Mouse (Mus musculus): ENCODE results near the gene Crtc2. TPM values are rescaled to one million over a fixed set of nuclear protein-coding genes. Genes with fewer than 3 reads are reported as not detected.

Crtc2 gene
- not detected in 2 replicates for polyA plus RNA-seq (2012; ENCODE audit: insufficient read depth, insufficient read length, low replicate concordance, missing spikeins)

GRCm38 (mm10) chr3:90253653-90254418 lies at the start of gene Crtc2:
Gene Crtc2, plus strand, starts transcription at chr3:90254163.
- TF ChIP-seq CTCF (IDR thresholded peaks at IDR 0.05; ENCODE audit: insufficient read depth, low read depth, low read length) (no peak), POLR2A (IDR thresholded peaks at IDR 0.05; ENCODE audit: insufficient read depth, low read depth, low read length) (peak; percentile 87)
- WGBS: under 1% methylated on average over 40 of the region's 40 CpGs
- H3K4me3 ChIP-seq (ENCODE audit: insufficient read depth, low read depth, low read length): peak within 1 kb of the TSS; percentile 93
- H3K4me1 ChIP-seq (ENCODE audit: control insufficient read depth, insufficient read depth, low read length): peaks cover 8% of the 10 kb centered on the region
- H3K27ac ChIP-seq (ENCODE audit: insufficient read depth, low read depth, low read length): peak within 1 kb of the TSS; percentile 70

- WGBS: 96% methylated on average over 2 of the region's 2 CpGs
- Histone ChIP-seq H3K27ac (ENCODE audit: insufficient read depth, low read depth, low read length) (no peak overlapping the region), H3K4me1 (ENCODE audit: control insufficient read depth, insufficient read depth, low read length) (no peaks in the 10 kb centered on the region), H3K4me3 (ENCODE audit: insufficient read depth, low read depth, low read length) (no peak overlapping the region)
- TF ChIP-seq POLR2A (IDR thresholded peaks at IDR 0.05; ENCODE audit: insufficient read depth, low read depth, low read length) (no peak), CTCF (IDR thresholded peaks at IDR 0.05; ENCODE audit: insufficient read depth, low read depth, low read length) (no peak)
Observed at GRCm38 (mm10) chr3:90204582-90204981, 49.4 kb upstream of the Crtc2 start.

- TF ChIP-seq POLR2A (IDR thresholded peaks at IDR 0.05; ENCODE audit: insufficient read depth, low read depth, low read length) (no peak), CTCF (IDR thresholded peaks at IDR 0.05; ENCODE audit: insufficient read depth, low read depth, low read length) (no peak)
- Histone ChIP-seq H3K4me1 (ENCODE audit: control insufficient read depth, insufficient read depth, low read length) (0 out of 2 replicates have a peak, but pooled peaks cover 3% of the 10 kb centered on the region), H3K4me3 (ENCODE audit: insufficient read depth, low read depth, low read length) (no peak overlapping the region), H3K27ac (ENCODE audit: insufficient read depth, low read depth, low read length) (no peak overlapping the region)
- 84% methylated on average over 2 of the region's 2 CpGs for WGBS
Observed at GRCm38 (mm10) chr3:90208662-90209061, 45.3 kb upstream of the Crtc2 start.

GRCm38 (mm10) chr3:90209908-90210566 lies 43.9 kb upstream of the Crtc2 start:
- Histone ChIP-seq H3K27ac (ENCODE audit: insufficient read depth, low read depth, low read length) (no peak overlapping the region), H3K4me1 (ENCODE audit: control insufficient read depth, insufficient read depth, low read length) (0 out of 2 replicates have a peak, but pooled peaks cover 3% of the 10 kb centered on the region), H3K4me3 (ENCODE audit: insufficient read depth, low read depth, low read length) (no peak overlapping the region)
- TF ChIP-seq CTCF (IDR thresholded peaks at IDR 0.05; ENCODE audit: insufficient read depth, low read depth, low read length) (no peak), POLR2A (IDR thresholded peaks at IDR 0.05; ENCODE audit: insufficient read depth, low read depth, low read length) (no peak)
- 93% methylated on average over 5 of the region's 5 CpGs for WGBS

GRCm38 (mm10) chr3:90211475-90212398 lies 42.2 kb upstream of the Crtc2 start:
- H3K4me3 ChIP-seq (ENCODE audit: insufficient read depth, low read depth, low read length): no peak overlapping the region
- no peak for TF ChIP-seq POLR2A (IDR thresholded peaks at IDR 0.05; ENCODE audit: insufficient read depth, low read depth, low read length)
- no peak for TF ChIP-seq CTCF (IDR thresholded peaks at IDR 0.05; ENCODE audit: insufficient read depth, low read depth, low read length)
- 0 out of 2 replicates have a peak, but pooled peaks cover 3% of the 10 kb centered on the region for H3K4me1 ChIP-seq (ENCODE audit: control insufficient read depth, insufficient read depth, low read length)
- H3K27ac ChIP-seq (ENCODE audit: insufficient read depth, low read depth, low read length): no peak overlapping the region
- 73% methylated on average over 13 of the region's 13 CpGs for WGBS

- H3K4me3 ChIP-seq (ENCODE audit: insufficient read depth, low read depth, low read length): peak overlapping the region; percentile 78
- 0 out of 2 replicates have a peak, but pooled peaks cover 3% of the 10 kb centered on the region for H3K4me1 ChIP-seq (ENCODE audit: control insufficient read depth, insufficient read depth, low read length)
- TF ChIP-seq POLR2A (IDR thresholded peaks at IDR 0.05; ENCODE audit: insufficient read depth, low read depth, low read length): no peak
- TF ChIP-seq CTCF (IDR thresholded peaks at IDR 0.05; ENCODE audit: insufficient read depth, low read depth, low read length): no peak
- WGBS: 11% methylated on average over 5 of the region's 5 CpGs
- no peak overlapping the region for H3K27ac ChIP-seq (ENCODE audit: insufficient read depth, low read depth, low read length)
Observed at GRCm38 (mm10) chr3:90212723-90213122, 41.2 kb upstream of the Crtc2 start.

- WGBS: under 1% methylated on average over 42 of the region's 42 CpGs
Observed at GRCm38 (mm10) chr3:90213377-90213866, 40.5 kb upstream of the Crtc2 start, which contains the start of the genes Rps27 and Rab13. Gene Rps27, minus strand, starts transcription at chr3:90213651. Gene Rab13, plus strand, starts transcription at chr3:90213695.

More at GRCm38 (mm10) chr3:90213377-90213866, 40.5 kb upstream of the Crtc2 start, which contains the start of the genes Rps27 and Rab13:
- Histone ChIP-seq H3K27ac (ENCODE audit: insufficient read depth, low read depth, low read length) (peak within 1 kb of the TSS; percentile 73), H3K4me1 (ENCODE audit: control insufficient read depth, insufficient read depth, low read length) (0 out of 2 replicates have a peak, but pooled peaks cover 3% of the 10 kb centered on the region), H3K4me3 (ENCODE audit: insufficient read depth, low read depth, low read length) (peak within 1 kb of the TSS; percentile 78)
- TF ChIP-seq POLR2A (IDR thresholded peaks at IDR 0.05; ENCODE audit: insufficient read depth, low read depth, low read length) (peak; percentile 97), CTCF (IDR thresholded peaks at IDR 0.05; ENCODE audit: insufficient read depth, low read depth, low read length) (no peak)
